Mouse (Mus musculus): ENCODE data around the gene Ntn1.

Gene Ntn1

GRCm38 (mm10) chr11:68330398-68331116 is 70.1 kb downstream of the Ntn1 start:
- no peak for DNase-seq (ENCODE audit: low read depth)

- no peak for DNase-seq (ENCODE audit: low read depth)
These were observed 75.8 kb downstream of the Ntn1 start for GRCm38 (mm10) chr11:68324863-68325262.

GRCm38 (mm10) chr11:68321417-68321816 is 79.2 kb downstream of the Ntn1 start:
- DNase-seq (ENCODE audit: low read depth): no peak

- DNase-seq (ENCODE audit: low read depth): no peak
These were observed 85.0 kb downstream of the Ntn1 start for GRCm38 (mm10) chr11:68315551-68316130.

GRCm38 (mm10) chr11:68313861-68314260 is 86.8 kb downstream of the Ntn1 start:
- no peak for DNase-seq (ENCODE audit: low read depth)

GRCm38 (mm10) chr11:68313065-68313464 is 87.6 kb downstream of the Ntn1 start:
- no peak for DNase-seq (ENCODE audit: low read depth)

- no peak for DNase-seq (ENCODE audit: low read depth)
These were observed 91.6 kb downstream of the Ntn1 start for GRCm38 (mm10) chr11:68308911-68309580.

- no peak for DNase-seq (ENCODE audit: low read depth)
These were observed 94.6 kb downstream of the Ntn1 start for GRCm38 (mm10) chr11:68305997-68306396.

- no peak for DNase-seq (ENCODE audit: low read depth)
These were observed 98.3 kb downstream of the Ntn1 start for GRCm38 (mm10) chr11:68302323-68302722.

GRCm38 (mm10) chr11:68301660-68302059 is 99.0 kb downstream of the Ntn1 start:
- DNase-seq (ENCODE audit: low read depth): no peak

GRCm38 (mm10) chr11:68295474-68295873 is 105.1 kb downstream of the Ntn1 start:
- DNase-seq (ENCODE audit: low read depth): no peak

- DNase-seq (ENCODE audit: low read depth): no peak
These were observed 110.0 kb downstream of the Ntn1 start for GRCm38 (mm10) chr11:68290631-68291030.

GRCm38 (mm10) chr11:68287331-68287730 is 113.3 kb downstream of the Ntn1 start:
- DNase-seq (ENCODE audit: low read depth): no peak

- no peak for DNase-seq (ENCODE audit: low read depth)
These were observed 114.3 kb downstream of the Ntn1 start for GRCm38 (mm10) chr11:68286142-68286808.

GRCm38 (mm10) chr11:68285754-68286141 is 114.9 kb downstream of the Ntn1 start:
- DNase-seq (ENCODE audit: low read depth): no peak

GRCm38 (mm10) chr11:68280001-68280510 is 120.6 kb downstream of the Ntn1 start:
- no peak for DNase-seq (ENCODE audit: low read depth)

- no peak for DNase-seq (ENCODE audit: low read depth)
These were observed 123.7 kb downstream of the Ntn1 start for GRCm38 (mm10) chr11:68276945-68277344.

GRCm38 (mm10) chr11:68274331-68274811 is 126.3 kb downstream of the Ntn1 start:
- DNase-seq (ENCODE audit: low read depth): no peak

GRCm38 (mm10) chr11:68273855-68274254 is 126.8 kb downstream of the Ntn1 start:
- DNase-seq (ENCODE audit: low read depth): no peak

- no peak for DNase-seq (ENCODE audit: low read depth)
These were observed 129.7 kb downstream of the Ntn1 start for GRCm38 (mm10) chr11:68270730-68271467.

GRCm38 (mm10) chr11:68264276-68264675 is 136.3 kb downstream of the Ntn1 start:
- no peak for DNase-seq (ENCODE audit: low read depth)

GRCm38 (mm10) chr11:68263100-68263499 is 137.5 kb downstream of the Ntn1 start:
- DNase-seq (ENCODE audit: low read depth): no peak

Data from c-Kit-positive CD71-negative TER-119-negative erythroid progenitor cells, embryonic 14.5 days (primary cell).